Mouse (Mus musculus): ENCODE measurements around the gene Casz1.

DNA sequence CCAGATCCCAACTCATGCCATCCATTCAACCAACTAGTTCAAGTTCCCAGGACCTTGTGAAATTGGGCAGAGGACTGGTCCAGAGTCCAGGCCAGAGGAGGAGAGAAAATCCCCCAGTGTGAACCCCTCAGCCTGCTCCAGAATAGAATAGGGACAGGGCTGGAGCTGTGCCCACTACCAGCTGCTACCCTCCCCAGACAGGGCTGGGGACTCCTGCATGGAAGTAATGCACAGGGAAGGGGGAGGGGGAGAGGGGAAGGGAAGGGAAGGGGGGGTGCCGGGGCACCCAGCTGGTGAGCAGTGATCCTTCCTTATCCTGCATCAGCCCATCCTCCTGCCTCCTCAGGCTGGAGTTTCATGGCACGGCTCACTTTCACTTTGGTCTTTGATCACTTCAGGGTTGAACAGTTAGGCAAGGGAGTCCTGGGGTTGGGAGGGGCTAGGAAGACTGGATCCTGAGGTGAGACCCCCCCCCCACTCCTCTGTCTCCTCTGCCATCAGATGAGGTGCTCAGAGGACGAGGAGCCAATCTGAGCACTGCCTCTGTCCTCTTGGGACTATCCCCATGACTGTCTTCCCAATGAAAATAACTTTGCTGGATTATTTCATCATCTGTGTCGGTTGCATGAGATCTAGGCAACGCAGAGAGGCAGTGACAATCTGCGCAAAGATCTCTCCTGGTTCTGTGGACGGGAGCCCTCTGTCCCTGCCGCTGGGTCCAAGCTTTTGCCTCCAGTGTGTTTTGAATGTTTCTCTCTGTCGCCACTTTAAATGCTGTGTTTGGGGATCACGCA is 28.6 kb upstream of the Casz1 start:
- TF ChIP-seq CTCF (IDR thresholded peaks at IDR 0.05; ENCODE audit: low read depth, low read length) (no peak), TAL1 (conservative IDR thresholded peaks at IDR 0.05; ENCODE audit: low read depth, low read length) (no peak)
